8 mouse cellular contexts compared by ENCODE assay signal in genomic region chr15:99096831-99097500, GRCm38 (mm10). TPM values are rescaled to one million over a fixed set of nuclear protein-coding genes. Genes with fewer than 3 reads are reported as not detected.
DNase-seq lines count a peak whose midpoint lies in the region; ATAC-seq and TF ChIP-seq lines count a peak whose summit lies in the region.

No protein-coding gene starts in this region.

- H3K27ac ChIP-seq in heart, adult 2 months: no peak overlapping the region
- H3K27ac ChIP-seq in heart, postnatal 0 days (ENCODE audit: low read depth): no peak overlapping the region
- H3K27ac ChIP-seq in limb, embryonic 13.5 days: no peak overlapping the region

- no peaks in the 10 kb centered on the region for H3K79me2 ChIP-seq in heart, adult 2 months (replicated peaks; ENCODE audit: control insufficient read depth, insufficient read depth, low read length)

- TF ChIP-seq EP300 in heart, adult 2 months (IDR thresholded peaks at IDR 0.05; ENCODE audit: insufficient read depth, low read depth, low read length): no peak
- no peak for TF ChIP-seq EP300 in heart, postnatal 0 days (IDR thresholded peaks at IDR 0.05; ENCODE audit: low read depth)

- no peak for TF ChIP-seq CTCF in heart, adult 2 months (IDR thresholded peaks at IDR 0.05)
- no peak for TF ChIP-seq CTCF in heart, postnatal 0 days (IDR thresholded peaks at IDR 0.05; ENCODE audit: low read depth)

- H3K4me3 ChIP-seq in heart, adult 2 months: peak overlapping the region; percentile 41
- H3K4me3 ChIP-seq in heart, postnatal 0 days (ENCODE audit: low read depth, low read length): peak overlapping the region; percentile 48
- peak overlapping the region; percentile 46 for H3K4me3 ChIP-seq in limb, embryonic 13.5 days

- peaks cover 18% of the 10 kb centered on the region for H3K27me3 ChIP-seq in heart, adult 2 months (ENCODE audit: control insufficient read depth, insufficient read depth, low read length)
- H3K27me3 ChIP-seq in heart, postnatal 0 days (ENCODE audit: control insufficient read depth, insufficient read depth, low read length): peaks cover 74% of the 10 kb centered on the region
- peaks cover 91% of the 10 kb centered on the region for H3K27me3 ChIP-seq in limb, embryonic 13.5 days

- H3K9ac ChIP-seq in heart, adult 2 months (ENCODE audit: low read depth, low read length): no peak overlapping the region
- 0 out of 2 replicates have a peak overlapping the region, but pooled peaks have one; percentile 34 for H3K9ac ChIP-seq in heart, postnatal 0 days (replicated peaks; ENCODE audit: low read depth, low read length)
- peak overlapping the region; percentile 36 for H3K9ac ChIP-seq in limb, embryonic 13.5 days

- DNase-seq in heart, adult 2 months: peak in 1 of 2 experiments; percentile 48
- no peak for DNase-seq in heart, adult 9 months (ENCODE audit: low spot score in 2 of 2)
- DNase-seq in ZHBTc4 (ENCODE audit: low read depth, low spot score): peak; percentile 53
- DNase-seq in heart, postnatal 0 days (ENCODE audit: low spot score): no peak
- peak; percentile 56 for DNase-seq in retina, embryonic 14.5 days (ENCODE audit: low spot score)
- no peak for DNase-seq in layer of hippocampus, adult 9-10 months (ENCODE audit: low spot score)
- DNase-seq in ovary, adult 18-20 months (ENCODE audit: low spot score): no peak

- peak overlapping the region; percentile 66 for H3K4me2 ChIP-seq in heart, postnatal 0 days (ENCODE audit: low read depth, low read length)
- peak overlapping the region; percentile 80 for H3K4me2 ChIP-seq in limb, embryonic 13.5 days (replicated peaks)

- 1% methylated on average over 57 of the region's 58 CpGs for WGBS in heart, adult 2 months
- WGBS in heart, postnatal 0 days: 2% methylated on average over 45 of the region's 58 CpGs
- under 1% methylated on average over 47 of the region's 58 CpGs for WGBS in limb, embryonic 13.5 days

- intact Hi-C loops in heart, adult 2 months (cut with DNase I): no loop called here

- peaks cover 3% of the 10 kb centered on the region for H3K4me1 ChIP-seq in heart, adult 2 months (ENCODE audit: control insufficient read depth, insufficient read depth, low read length)
- H3K4me1 ChIP-seq in heart, postnatal 0 days (ENCODE audit: control insufficient read depth, insufficient read depth): peaks cover 24% of the 10 kb centered on the region
- H3K4me1 ChIP-seq in limb, embryonic 13.5 days: peaks cover 51% of the 10 kb centered on the region

- ATAC-seq in heart, postnatal 0 days (ENCODE audit: insufficient read depth, low read depth): no peak
- 0 out of 2 replicates have a peak, but pooled peaks have one; percentile 7 for ATAC-seq in limb, embryonic 13.5 days (ENCODE audit: low FRiP score, low read depth)

- H3K36me3 ChIP-seq in heart, adult 2 months (ENCODE audit: control insufficient read depth, insufficient read depth, low read length): no peaks in the 10 kb centered on the region
- H3K36me3 ChIP-seq in heart, postnatal 0 days (replicated peaks; ENCODE audit: control insufficient read depth, insufficient read depth, low read length): no peaks in the 10 kb centered on the region
- no peaks in the 10 kb centered on the region for H3K36me3 ChIP-seq in limb, embryonic 13.5 days

- H3K9me3 ChIP-seq in heart, postnatal 0 days (replicated peaks; ENCODE audit: control insufficient read depth, low read length): no peaks in the 10 kb centered on the region
- no peaks in the 10 kb centered on the region for H3K9me3 ChIP-seq in limb, embryonic 13.5 days

- TF ChIP-seq POLR2A in heart, adult 2 months (IDR thresholded peaks at IDR 0.05; ENCODE audit: insufficient read depth, low read depth, low read length): no peak

RNA-seq across cellular contexts. Expression of gene Dnajc22, which starts 4.0 kb away (rescaled TPM):
- under 1 TPM; 0.44 to 0.57 TPM for total RNA-seq in heart, adult 2 months (2021)
- 0.18 and 0.35 TPM in 2 replicates for polyA plus RNA-seq in heart, adult 2 months (2012; rRNA removed)
- total RNA-seq in heart, postnatal 0 days (2014; rRNA removed; ENCODE audit: low replicate concordance): 2.3 TPM in 1 of 2 replicates, not detected in the other
- polyA plus RNA-seq in heart, postnatal 0 days (2015; fragmentation: Nextera tagmentation; extraction: Ambion mirVana): 0.29 and 0.61 TPM in 2 replicates
- 0.83 and 1.0 TPM in 2 replicates for polyA plus RNA-seq in limb, embryonic 13.5 days (2015; fragmentation: Nextera tagmentation; extraction: Ambion mirVana)

RNA-seq across cellular contexts. Expression of gene C1ql4, which starts 9.3 kb away (rescaled TPM):
- not detected for total RNA-seq in heart, adult 2 months (2021)
- not detected in 2 replicates for polyA plus RNA-seq in heart, adult 2 months (2012; rRNA removed)
- total RNA-seq in heart, postnatal 0 days (2014; rRNA removed; ENCODE audit: low replicate concordance): not detected in 2 replicates
- 0.20 TPM in 1 of 2 replicates, not detected in the other for polyA plus RNA-seq in heart, postnatal 0 days (2015; fragmentation: Nextera tagmentation; extraction: Ambion mirVana)
- not detected in 2 replicates for polyA plus RNA-seq in limb, embryonic 13.5 days (2015; fragmentation: Nextera tagmentation; extraction: Ambion mirVana)

RNA-seq across cellular contexts. Expression of gene Troap, which starts 22.6 kb away (rescaled TPM):
- under 1 TPM in 1 of 2 experiments, not detected in 1; 0.31 TPM for total RNA-seq in heart, adult 2 months (2021)
- polyA plus RNA-seq in heart, adult 2 months (2012; rRNA removed): 0.18 and 0.53 TPM in 2 replicates
- 16.2 and 19.1 TPM in 2 replicates for total RNA-seq in heart, postnatal 0 days (2014; rRNA removed; ENCODE audit: low replicate concordance)
- polyA plus RNA-seq in heart, postnatal 0 days (2015; fragmentation: Nextera tagmentation; extraction: Ambion mirVana): 7.0 and 8.1 TPM in 2 replicates
- 36.2 and 37.5 TPM in 2 replicates for polyA plus RNA-seq in limb, embryonic 13.5 days (2015; fragmentation: Nextera tagmentation; extraction: Ambion mirVana)

RNA-seq across cellular contexts. Expression of gene Spats2, which starts 28.8 kb away (rescaled TPM):
- 1 to 10 TPM; 6.6 to 6.7 TPM for total RNA-seq in heart, adult 2 months (2021)
- 5.3 and 6.7 TPM in 2 replicates for polyA plus RNA-seq in heart, adult 2 months (2012; rRNA removed)
- total RNA-seq in heart, postnatal 0 days (2014; rRNA removed; ENCODE audit: low replicate concordance): 17.6 and 22.5 TPM in 2 replicates
- polyA plus RNA-seq in heart, postnatal 0 days (2015; fragmentation: Nextera tagmentation; extraction: Ambion mirVana): 15.0 and 16.1 TPM in 2 replicates
- polyA plus RNA-seq in limb, embryonic 13.5 days (2015; fragmentation: Nextera tagmentation; extraction: Ambion mirVana): 50.3 and 50.5 TPM in 2 replicates

RNA-seq across cellular contexts. Expression of gene Prph, which starts 42.0 kb away (rescaled TPM):
- under 1 TPM; 0.13 to 0.80 TPM for total RNA-seq in heart, adult 2 months (2021)
- polyA plus RNA-seq in heart, adult 2 months (2012; rRNA removed): 1.00 and 2.1 TPM in 2 replicates
- total RNA-seq in heart, postnatal 0 days (2014; rRNA removed; ENCODE audit: low replicate concordance): 2.0 TPM in 1 of 2 replicates, not detected in the other
- 0.07 and 0.84 TPM in 2 replicates for polyA plus RNA-seq in heart, postnatal 0 days (2015; fragmentation: Nextera tagmentation; extraction: Ambion mirVana)
- polyA plus RNA-seq in limb, embryonic 13.5 days (2015; fragmentation: Nextera tagmentation; extraction: Ambion mirVana): 1.0 and 1.2 TPM in 2 replicates

Comparison
In these comparisons a context has a peak if more than half of its experiments do, and no peak if none do; other contexts are left out.
1. DNase-seq: peak in ZHBTc4 (single experiment) and retina, embryonic 14.5 days (single experiment); none in heart, adult 9 months (0 of 2), heart, postnatal 0 days (single experiment), layer of hippocampus, adult 9-10 months (single experiment) and ovary, adult 18-20 months (single experiment).
2. Peak in every context shown above with its lines, with median percentiles within 50 percentile points of each other: H3K4me3 ChIP-seq.